Mouse (Mus musculus): Measurements from ENCODE around the gene Ppm1h. TPM values are rescaled to one million over a fixed set of nuclear protein-coding genes. Genes with fewer than 3 reads are reported as not detected.

Ppm1h gene
- polyA plus RNA-seq, 1 experiment from 2014 or later = 5.8 TPM

GRCm38 (mm10) chr10:122794187-122794850 lies 115.8 kb downstream of the Ppm1h start:
- peaks cover 9% of the 10 kb centered on the region; the same call in 1 of the 2 replicates for H3K27me3 ChIP-seq (ENCODE audit: insufficient read depth, poor library complexity, severe bottlenecking)
- WGBS = 37% methylated on average over 20 of the region's 20 CpGs
- no peaks in the 10 kb centered on the region for H3K9me3 ChIP-seq
- peaks cover 33% of the 10 kb centered on the region for H3K4me1 ChIP-seq (replicated peaks)
- DNase-seq (ENCODE audit: low spot score) = peak; percentile 87
- H3K36me3 ChIP-seq = no peaks in the 10 kb centered on the region
- peak overlapping the region; percentile 53 for H3K27ac ChIP-seq
- H3K4me3 ChIP-seq = no peak overlapping the region

GRCm38 (mm10) chr10:122797955-122798354 lies 119.4 kb downstream of the Ppm1h start:
- Histone ChIP-seq H3K4me3 (no peak overlapping the region), H3K4me1 (replicated peaks) (peaks cover 23% of the 10 kb centered on the region), H3K27ac (no peak overlapping the region), H3K27me3 (ENCODE audit: insufficient read depth, poor library complexity, severe bottlenecking) (peaks cover 6% of the 10 kb centered on the region; the same call in 1 of the 2 replicates), H3K9me3 (no peaks in the 10 kb centered on the region), H3K36me3 (no peaks in the 10 kb centered on the region)
- no peak for DNase-seq (ENCODE audit: low spot score)
- 86% methylated on average over 6 of the region's 6 CpGs for WGBS

- Histone ChIP-seq H3K9me3 (0 out of 2 replicates have a peak, but pooled peaks cover 3% of the 10 kb centered on the region), H3K4me1 (replicated peaks) (peaks cover 16% of the 10 kb centered on the region), H3K27ac (no peak overlapping the region), H3K36me3 (no peaks in the 10 kb centered on the region), H3K27me3 (ENCODE audit: insufficient read depth, poor library complexity, severe bottlenecking) (peaks cover 6% of the 10 kb centered on the region; the same call in 1 of the 2 replicates), H3K4me3 (no peak overlapping the region)
- no peak for DNase-seq (ENCODE audit: low spot score)
- WGBS = 86% methylated on average over 19 of the region's 19 CpGs
Observed at GRCm38 (mm10) chr10:122800003-122800731, 121.6 kb downstream of the Ppm1h start.

GRCm38 (mm10) chr10:122800732-122801110 lies 122.2 kb downstream of the Ppm1h start:
- H3K27me3 ChIP-seq (ENCODE audit: insufficient read depth, poor library complexity, severe bottlenecking) = peaks cover 6% of the 10 kb centered on the region; the same call in 1 of the 2 replicates
- WGBS = 88% methylated on average over 4 of the region's 4 CpGs
- DNase-seq (ENCODE audit: low spot score) = no peak
- H3K9me3 ChIP-seq = 0 out of 2 replicates have a peak, but pooled peaks cover 3% of the 10 kb centered on the region
- H3K36me3 ChIP-seq = no peaks in the 10 kb centered on the region
- no peak overlapping the region for H3K27ac ChIP-seq
- peaks cover 16% of the 10 kb centered on the region for H3K4me1 ChIP-seq (replicated peaks)
- H3K4me3 ChIP-seq = no peak overlapping the region

- peak overlapping the region; percentile 8; the same call in 1 of the 2 replicates for H3K27ac ChIP-seq
- H3K9me3 ChIP-seq = 0 out of 2 replicates have a peak, but pooled peaks cover 3% of the 10 kb centered on the region
- H3K4me3 ChIP-seq = peak overlapping the region; percentile 42
- no peak for DNase-seq (ENCODE audit: low spot score)
- peaks cover 17% of the 10 kb centered on the region for H3K4me1 ChIP-seq (replicated peaks)
- H3K36me3 ChIP-seq = no peaks in the 10 kb centered on the region
- 39% methylated on average over 30 of the region's 30 CpGs for WGBS
- peaks cover 6% of the 10 kb centered on the region; the same call in 1 of the 2 replicates for H3K27me3 ChIP-seq (ENCODE audit: insufficient read depth, poor library complexity, severe bottlenecking)
Observed at GRCm38 (mm10) chr10:122802218-122802617, 123.7 kb downstream of the Ppm1h start.

GRCm38 (mm10) chr10:122802901-122803300 lies 124.3 kb downstream of the Ppm1h start:
- peak overlapping the region; percentile 8; the same call in 1 of the 2 replicates for H3K27ac ChIP-seq
- no peaks in the 10 kb centered on the region for H3K36me3 ChIP-seq
- no peak overlapping the region for H3K4me3 ChIP-seq
- DNase-seq (ENCODE audit: low spot score) = peak; percentile 21
- 0 out of 2 replicates have a peak, but pooled peaks cover 3% of the 10 kb centered on the region for H3K9me3 ChIP-seq
- 45% methylated on average over 7 of the region's 7 CpGs for WGBS
- peaks cover 6% of the 10 kb centered on the region; the same call in 1 of the 2 replicates for H3K27me3 ChIP-seq (ENCODE audit: insufficient read depth, poor library complexity, severe bottlenecking)
- peaks cover 22% of the 10 kb centered on the region for H3K4me1 ChIP-seq (replicated peaks)

- H3K9me3 ChIP-seq = 0 out of 2 replicates have a peak, but pooled peaks cover 3% of the 10 kb centered on the region
- no peaks in the 10 kb centered on the region for H3K36me3 ChIP-seq
- 16% methylated on average over 7 of the region's 7 CpGs for WGBS
- H3K27me3 ChIP-seq (ENCODE audit: insufficient read depth, poor library complexity, severe bottlenecking) = peaks cover 6% of the 10 kb centered on the region; the same call in 1 of the 2 replicates
- DNase-seq (ENCODE audit: low spot score) = peak; percentile 82
- no peak overlapping the region for H3K27ac ChIP-seq
- peaks cover 27% of the 10 kb centered on the region for H3K4me1 ChIP-seq (replicated peaks)
- H3K4me3 ChIP-seq = no peak overlapping the region
Observed at GRCm38 (mm10) chr10:122803906-122804305, 125.3 kb downstream of the Ppm1h start.

GRCm38 (mm10) chr10:122805866-122806265 lies 127.3 kb downstream of the Ppm1h start:
- H3K27ac ChIP-seq = peak overlapping the region; percentile 35; the same call in 1 of the 2 replicates
- 77% methylated on average over 2 of the region's 2 CpGs for WGBS
- H3K4me1 ChIP-seq (replicated peaks) = peaks cover 27% of the 10 kb centered on the region
- 0 out of 2 replicates have a peak, but pooled peaks cover 3% of the 10 kb centered on the region for H3K9me3 ChIP-seq
- H3K36me3 ChIP-seq = no peaks in the 10 kb centered on the region
- DNase-seq (ENCODE audit: low spot score) = no peak
- peaks cover 6% of the 10 kb centered on the region; the same call in 1 of the 2 replicates for H3K27me3 ChIP-seq (ENCODE audit: insufficient read depth, poor library complexity, severe bottlenecking)
- no peak overlapping the region for H3K4me3 ChIP-seq

GRCm38 (mm10) chr10:122807127-122808105 lies 128.9 kb downstream of the Ppm1h start:
- Histone ChIP-seq H3K36me3 (no peaks in the 10 kb centered on the region), H3K9me3 (0 out of 2 replicates have a peak, but pooled peaks cover 3% of the 10 kb centered on the region), H3K4me3 (no peak overlapping the region), H3K27ac (peak overlapping the region; percentile 84), H3K27me3 (ENCODE audit: insufficient read depth, poor library complexity, severe bottlenecking) (peaks cover 1% of the 10 kb centered on the region; the same call in 1 of the 2 replicates), H3K4me1 (replicated peaks) (peaks cover 21% of the 10 kb centered on the region)
- peak; percentile 80 for DNase-seq (ENCODE audit: low spot score)
- WGBS = 44% methylated on average over 9 of the region's 9 CpGs

GRCm38 (mm10) chr10:122808186-122808585 lies 129.6 kb downstream of the Ppm1h start:
- Histone ChIP-seq H3K4me3 (no peak overlapping the region), H3K9me3 (0 out of 2 replicates have a peak, but pooled peaks cover 3% of the 10 kb centered on the region), H3K36me3 (no peaks in the 10 kb centered on the region), H3K27me3 (ENCODE audit: insufficient read depth, poor library complexity, severe bottlenecking) (no peaks in the 10 kb centered on the region), H3K4me1 (replicated peaks) (peaks cover 13% of the 10 kb centered on the region), H3K27ac (no peak overlapping the region)
- WGBS = 91% methylated on average over 4 of the region's 4 CpGs
- DNase-seq (ENCODE audit: low spot score) = no peak

- no peak overlapping the region for H3K4me3 ChIP-seq
- H3K27ac ChIP-seq = 0 out of 2 replicates have a peak overlapping the region, but pooled peaks have one; percentile 23
- no peaks in the 10 kb centered on the region for H3K36me3 ChIP-seq
- H3K27me3 ChIP-seq (ENCODE audit: insufficient read depth, poor library complexity, severe bottlenecking) = no peaks in the 10 kb centered on the region
- peaks cover 11% of the 10 kb centered on the region for H3K4me1 ChIP-seq (replicated peaks)
- 72% methylated on average over 8 of the region's 8 CpGs for WGBS
- DNase-seq (ENCODE audit: low spot score) = no peak
- H3K9me3 ChIP-seq = 0 out of 2 replicates have a peak, but pooled peaks cover 3% of the 10 kb centered on the region
Observed at GRCm38 (mm10) chr10:122809851-122810250, 131.3 kb downstream of the Ppm1h start.

- H3K4me1 ChIP-seq (replicated peaks) = no peaks in the 10 kb centered on the region
- 76% methylated on average over 14 of the region's 14 CpGs for WGBS
- no peaks in the 10 kb centered on the region for H3K9me3 ChIP-seq
- H3K4me3 ChIP-seq = no peak overlapping the region
- no peaks in the 10 kb centered on the region for H3K36me3 ChIP-seq
- DNase-seq (ENCODE audit: low spot score) = no peak
- H3K27ac ChIP-seq = no peak overlapping the region
- no peaks in the 10 kb centered on the region for H3K27me3 ChIP-seq (ENCODE audit: insufficient read depth, poor library complexity, severe bottlenecking)
Observed at GRCm38 (mm10) chr10:122815094-122815493, 136.5 kb downstream of the Ppm1h start.
